Mouse (Mus musculus) CH12.LX (cell line): ENCODE results near the gene Adgrl1. TPM values are rescaled to one million over a fixed set of nuclear protein-coding genes. Genes with fewer than 3 reads are reported as not detected.

ENCODE experiments used
- DNase-seq: peaks from one replicate; pipeline ENCODE4 v3.0.0-alpha.2; 2013; ENCODE audit errors: extremely low read depth
- H3K27ac ChIP-seq: 2 replicates; pipeline ENCODE4 v1.5.1; 2012; ENCODE audit warnings: low read depth, mild to moderate bottlenecking, control low read depth, moderate library complexity; ENCODE audit not compliant: insufficient read depth
- H3K27me3 ChIP-seq: replicated peaks from 2 replicates; pipeline ENCODE3; 2012; ENCODE audit warnings: inconsistent platforms
- H3K36me3 ChIP-seq, 2 experiments: replicated peaks in 1 of 2; 2 replicates each; pipeline versions ENCODE3 to v1.6.1; 2012; ENCODE audit warnings: inconsistent platforms in 1 of 2, low read length in 1 of 2, mild to moderate bottlenecking in 1 of 2, mixed read lengths in 1 of 2, moderate library complexity in 1 of 2; ENCODE audit not compliant: control insufficient read depth in 1 of 2, insufficient read depth in 1 of 2
- H3K4me1 ChIP-seq, 2 experiments: 2 replicates each; pipeline ENCODE4 v1.6.1; 2012; ENCODE audit warnings: inconsistent platforms in 1 of 2, moderate library complexity in 1 of 2; ENCODE audit not compliant: insufficient read depth in 2 of 2, control insufficient read depth in 1 of 2
- H3K4me2 ChIP-seq: 2 replicates; pipeline ENCODE4 v1.6.1; 2012; ENCODE audit warnings: low read depth, mild to moderate bottlenecking, control low read depth; ENCODE audit not compliant: poor library complexity, insufficient read depth, severe bottlenecking
- H3K4me3 ChIP-seq, 3 experiments: fragments of 150-350 bp in 1 of 3; sonication (generic) in 1 of 3; replicated peaks in 1 of 3; 2 replicates each; pipeline versions ENCODE3 to v1.5.1; 2011 to 2012; ENCODE audit warnings: low read depth in 2 of 3, low read length in 2 of 3, mild to moderate bottlenecking in 2 of 3, moderate library complexity in 2 of 3, control low read depth in 1 of 3, improper control_type of control experiment in 1 of 3, inconsistent platforms in 1 of 3, mixed read lengths in 1 of 3; ENCODE audit not compliant: poor library complexity in 1 of 3
- H3K79me2 ChIP-seq: replicated peaks from 2 replicates; pipeline ENCODE4 v1.6.1; 2012; ENCODE audit warnings: mild to moderate bottlenecking, moderate library complexity; ENCODE audit not compliant: control insufficient read depth, poor library complexity, insufficient read depth, severe bottlenecking; ENCODE audit errors: extremely low read depth
- H3K9ac ChIP-seq: 2 replicates; pipeline ENCODE4 v1.6.1; 2012; ENCODE audit warnings: low read depth, mild to moderate bottlenecking, control low read depth, moderate library complexity; ENCODE audit not compliant: insufficient read depth
- H3K9me3 ChIP-seq: replicated peaks from 2 replicates; pipeline ENCODE3; 2012; ENCODE audit warnings: low read length, inconsistent platforms, mixed read lengths
- BHLHE40 ChIP-seq: IDR thresholded peaks from 2 replicates; pipeline ENCODE4 v1.6.1; 2011; ENCODE audit warnings: mild to moderate bottlenecking, low read depth, low read length, improper control_type of control experiment
- CTCF ChIP-seq, 2 experiments: IDR thresholded peaks in 1 of 2; conservative IDR thresholded peaks in 1 of 2; 2 replicates each; pipeline ENCODE4 v1.5.1; 2011 to 2012; ENCODE audit warnings: low read depth in 2 of 2, low read length in 2 of 2, improper control_type of control experiment in 1 of 2, inconsistent platforms in 1 of 2, mild to moderate bottlenecking in 1 of 2, moderate library complexity in 1 of 2
- E2F4 ChIP-seq: IDR thresholded peaks from 2 replicates; pipeline ENCODE4 v1.6.1; 2011; ENCODE audit warnings: low read depth, low read length, improper control_type of control experiment; ENCODE audit not compliant: insufficient replicate concordance
- ELF1 ChIP-seq: IDR thresholded peaks from 2 replicates; pipeline ENCODE4 v1.6.1; 2014; ENCODE audit warnings: low read depth, mild to moderate bottlenecking, inconsistent platforms, low read length, improper control_type of control experiment
- ETS1 ChIP-seq: conservative IDR thresholded peaks from 2 replicates; pipeline ENCODE4 v1.6.1; 2012; ENCODE audit warnings: low read depth, mild to moderate bottlenecking, inconsistent platforms, low read length, improper control_type of control experiment, moderate library complexity
- HCFC1 ChIP-seq: IDR thresholded peaks from 2 replicates; pipeline ENCODE4 v1.6.1; 2012; ENCODE audit warnings: low read depth, mild to moderate bottlenecking, inconsistent platforms, low read length, improper control_type of control experiment
- IRF4 ChIP-seq: IDR thresholded peaks from 2 replicates; pipeline ENCODE4 v1.6.1; 2014; ENCODE audit warnings: low read depth, mild to moderate bottlenecking, inconsistent platforms, low read length, improper control_type of control experiment
- MAFK ChIP-seq: IDR thresholded peaks from 2 replicates; pipeline ENCODE4 v1.6.1; 2011; ENCODE audit warnings: low read length, improper control_type of control experiment; ENCODE audit not compliant: insufficient replicate concordance
- MAX ChIP-seq: IDR thresholded peaks from 2 replicates; pipeline ENCODE4 v1.6.1; 2011; ENCODE audit warnings: low read length, improper control_type of control experiment
- MEF2A ChIP-seq: IDR thresholded peaks from 2 replicates; pipeline ENCODE4 v1.6.1; 2014; ENCODE audit warnings: low read depth, mild to moderate bottlenecking, inconsistent platforms, low read length, improper control_type of control experiment, borderline replicate concordance
- MYC ChIP-seq: IDR thresholded peaks from 2 replicates; pipeline ENCODE4 v1.6.1; 2011; ENCODE audit warnings: low read depth, mild to moderate bottlenecking, improper control_type of control experiment, low read length
- NRF1 ChIP-seq: IDR thresholded peaks from 2 replicates; pipeline ENCODE4 v1.6.1; 2014; ENCODE audit warnings: low read depth, mild to moderate bottlenecking, inconsistent platforms, low read length, improper control_type of control experiment, moderate library complexity
- PAX5 ChIP-seq: IDR thresholded peaks from 2 replicates; pipeline ENCODE4 v1.6.1; 2012; ENCODE audit warnings: low read length, inconsistent platforms, mixed read lengths
- POLR2A ChIP-seq: IDR thresholded peaks from 2 replicates; pipeline ENCODE4 v1.6.1; 2011; ENCODE audit warnings: low read depth, mild to moderate bottlenecking, improper control_type of control experiment, low read length
- RAD21 ChIP-seq: IDR thresholded peaks from 2 replicates; pipeline ENCODE4 v1.6.1; 2011; ENCODE audit warnings: low read depth, mild to moderate bottlenecking, low read length, improper control_type of control experiment, moderate library complexity
- SMC3 ChIP-seq: IDR thresholded peaks from 2 replicates; pipeline ENCODE4 v1.6.1; 2011; ENCODE audit warnings: low read depth, low read length, improper control_type of control experiment
- TBP ChIP-seq: conservative IDR thresholded peaks from 2 replicates; pipeline ENCODE4 v1.6.1; 2011; ENCODE audit warnings: low read depth, low read length, improper control_type of control experiment
- TCF12 ChIP-seq: IDR thresholded peaks from 2 replicates; pipeline ENCODE4 v1.6.1; 2014; ENCODE audit warnings: low read depth, mild to moderate bottlenecking, inconsistent platforms, low read length, improper control_type of control experiment
- UBTF ChIP-seq: IDR thresholded peaks from 2 replicates; pipeline ENCODE4 v1.6.1; 2012; ENCODE audit warnings: low read depth, mild to moderate bottlenecking, inconsistent platforms, low read length, improper control_type of control experiment, moderate library complexity
- USF1 ChIP-seq: IDR thresholded peaks from 2 replicates; pipeline ENCODE4 v1.6.1; 2014; ENCODE audit warnings: low read depth, mild to moderate bottlenecking, inconsistent platforms, low read length, improper control_type of control experiment
- USF2 ChIP-seq: conservative IDR thresholded peaks from 2 replicates; pipeline ENCODE4 v1.6.1; 2011; ENCODE audit warnings: low read depth, low read length, improper control_type of control experiment
- ZC3H11A ChIP-seq: IDR thresholded peaks from 2 replicates; pipeline ENCODE4 v1.6.1; 2012; ENCODE audit warnings: low read depth, mild to moderate bottlenecking, inconsistent platforms, low read length, improper control_type of control experiment
- ZMIZ1 ChIP-seq: IDR thresholded peaks from 2 replicates; pipeline ENCODE4 v1.6.1; 2012; ENCODE audit warnings: low read depth, mild to moderate bottlenecking, inconsistent platforms, low read length, improper control_type of control experiment
- ZNF384 ChIP-seq: IDR thresholded peaks from 2 replicates; pipeline ENCODE4 v1.6.1; 2012; ENCODE audit warnings: low read depth, low read length, improper control_type of control experiment, inconsistent platforms
- dilution Hi-C: fragments of 300-500 bp; cut with MboI; formaldehyde crosslinking; loops from 2 replicates; pipeline ENCODE4 v1.14.3; 2020; ENCODE audit warnings: low sequenced_read_pairs; ENCODE audit not compliant: extremely low pct_unique_long_range_greater_than_20kb, extremely low pct_ligation_motif_present
- in situ Hi-C: fragments of 300-500 bp; cut with MboI; formaldehyde crosslinking; loops from 3 replicates; pipeline ENCODE4 v1.14.3; 2019; ENCODE audit warnings: low sequenced_read_pairs, low pct_ligation_motif_present, low pct_unique_long_range_greater_than_20kb, mixed read lengths
- polyA plus RNA-seq: library from polyadenylated mRNA; unstranded; fragments of >175 nt; gene quantifications from 2 replicates; pipeline ENCODE4 v1.2.1, GENCODE M21; 2012; ENCODE audit warnings: low read depth; ENCODE audit not compliant: insufficient read length
- total RNA-seq, 2 experiments: library from RNA; depleted of rRNA; stranded (reverse); fragments of 300-350 nt in 1 of 2; fragments of >200 nt in 1 of 2; gene quantifications; 2 replicates each; pipeline ENCODE4 v1.2.3; 2012 to 2014

The Adgrl1 gene
- total and polyA plus RNA-seq, 3 experiments: 4.4 to 14.8 (median 14.5) TPM

GRCm38 (mm10) chr8:83916015-83916414 lies 16.1 kb downstream of the Adgrl1 start:
- no peaks in the 10 kb centered on the region for H3K79me2 ChIP-seq
- peaks cover 0 to 43% of the 10 kb centered on the region in 2 experiments for H3K36me3 ChIP-seq
- H3K9ac ChIP-seq: no peak overlapping the region
- no peak overlapping the region for H3K4me3 ChIP-seq
- H3K27ac ChIP-seq: no peak overlapping the region
- no peak for TF ChIP-seq BHLHE40
- TF ChIP-seq HCFC1: no peak
- TF ChIP-seq, all 38 proteins: peak for 0
- no peak for DNase-seq
- H3K4me1 ChIP-seq: peaks cover 0 to 29% of the 10 kb centered on the region in 2 experiments; a peak in 2 of 4 replicates
- no peaks in the 10 kb centered on the region for H3K27me3 ChIP-seq
- H3K9me3 ChIP-seq: no peaks in the 10 kb centered on the region
- dilution Hi-C loops (no loop called here), in situ Hi-C loops (no loop called here)
- no peak overlapping the region for H3K4me2 ChIP-seq

- Histone ChIP-seq H3K27me3 (no peaks in the 10 kb centered on the region), H3K4me2 (no peak overlapping the region), H3K36me3 (peaks cover 2 to 51% of the 10 kb centered on the region in 2 experiments), H3K27ac (no peak overlapping the region), H3K79me2 (no peaks in the 10 kb centered on the region), H3K9ac (no peak overlapping the region), H3K4me3 (no peak overlapping the region), H3K9me3 (no peaks in the 10 kb centered on the region), H3K4me1 (peaks cover 0 to 29% of the 10 kb centered on the region in 2 experiments; a peak in 2 of 4 replicates)
- in situ Hi-C loops (no loop called here), dilution Hi-C loops (no loop called here)
- TF ChIP-seq E2F4: no peak
- no peak for TF ChIP-seq POLR2A
- no peak for TF ChIP-seq ETS1
- no peak for TF ChIP-seq RAD21
- no peak for TF ChIP-seq ZNF384
- TF ChIP-seq MAX: no peak
- no peak for TF ChIP-seq UBTF
- no peak for TF ChIP-seq ELF1
- no peak for TF ChIP-seq BHLHE40
- DNase-seq: no peak
Measured at GRCm38 (mm10) chr8:83917566-83917965, 17.7 kb downstream of the Adgrl1 start.

GRCm38 (mm10) chr8:83921558-83921957 lies 21.7 kb downstream of the Adgrl1 start:
- Histone ChIP-seq H3K79me2 (no peaks in the 10 kb centered on the region), H3K27me3 (no peaks in the 10 kb centered on the region), H3K9ac (no peak overlapping the region), H3K9me3 (no peaks in the 10 kb centered on the region), H3K4me3 (no peak overlapping the region), H3K36me3 (peaks cover 14 to 76% of the 10 kb centered on the region in 2 experiments), H3K4me2 (no peak overlapping the region), H3K27ac (no peak overlapping the region), H3K4me1 (peaks cover 0 to 3% of the 10 kb centered on the region in 2 experiments; a peak in 1 of 4 replicates)
- in situ Hi-C loops: no loop called here
- TF ChIP-seq MEF2A (no peak), POLR2A (no peak), IRF4 (no peak), USF1 (no peak), UBTF (no peak), TBP (no peak), HCFC1 (no peak), TCF12 (0 out of 2 replicates have a peak, but pooled peaks have one; percentile 13), MYC (no peak; the same call in 1 of the 2 replicates), PAX5 (no peak), CTCF (conservative IDR thresholded peaks at IDR 0.05 in 1 of 2, IDR thresholded peaks at IDR 0.05 in 1 of 2; ENCODE audit: low read depth in 2 of 2, low read length in 2 of 2) (peak; percentile 84 to 91), E2F4 (no peak), ZMIZ1 (no peak), RAD21 (peak; percentile 62), MAFK (no peak), ZC3H11A (no peak; the same call in 1 of the 2 replicates), SMC3 (peak; percentile 79), NRF1 (no peak), USF2 (no peak)
- peak; percentile 72 for DNase-seq
- dilution Hi-C loops: no loop called here
